Mouse (Mus musculus) liver, embryonic 15.5 days (tissue): ENCODE measurements around the gene Slc5a1. TPM values are rescaled to one million over a fixed set of nuclear protein-coding genes. Genes with fewer than 3 reads are reported as not detected.

Experiments
- ATAC-seq: fragments of 200-750 bp; cut with Nextera tagmentation; 2 replicates; pipeline ENCODE4 v1.8.0; 2017; ENCODE audit warnings: moderate number of reproducible peaks, mild to moderate bottlenecking, moderate library complexity; ENCODE audit not compliant: insufficient read depth
- H3K27ac ChIP-seq: fragments of 300-500 bp; sonication (generic); replicated peaks from 2 replicates; pipeline ENCODE4 v1.5.1; 2015; ENCODE audit warnings: mild to moderate bottlenecking, inconsistent platforms
- H3K27me3 ChIP-seq: fragments of 300-500 bp; sonication (generic); 2 replicates; pipeline ENCODE4 v1.6.1; 2015; ENCODE audit warnings: mild to moderate bottlenecking, inconsistent platforms
- H3K36me3 ChIP-seq: fragments of 300-500 bp; sonication (generic); replicated peaks from 2 replicates; pipeline ENCODE4 v1.6.1; 2015; ENCODE audit warnings: moderate library complexity, mild to moderate bottlenecking, inconsistent platforms
- H3K4me1 ChIP-seq: fragments of 300-500 bp; sonication (generic); replicated peaks from 2 replicates; pipeline ENCODE4 v1.6.1; 2015; ENCODE audit warnings: inconsistent platforms
- H3K4me2 ChIP-seq: fragments of 300-500 bp; sonication (generic); 2 replicates; pipeline ENCODE4 v1.6.1; 2015; ENCODE audit warnings: moderate library complexity, mild to moderate bottlenecking, inconsistent platforms
- H3K4me3 ChIP-seq: fragments of 300-500 bp; sonication (generic); replicated peaks from 2 replicates; pipeline ENCODE4 v1.5.1; 2015; ENCODE audit warnings: mild to moderate bottlenecking, inconsistent platforms
- H3K9ac ChIP-seq: fragments of 300-500 bp; sonication (generic); 2 replicates; pipeline ENCODE4 v1.6.1; 2015; ENCODE audit warnings: moderate library complexity, mild to moderate bottlenecking, inconsistent platforms
- H3K9me3 ChIP-seq: fragments of 300-500 bp; sonication (generic); replicated peaks from 2 replicates; pipeline ENCODE4 v1.6.1; 2016; ENCODE audit warnings: inconsistent platforms
- WGBS: fragments of 180-500 bp; shearing (Covaris S2); methylation state at CpG from one replicate; pipeline ENCODE4 v1.1.7; 2015; ENCODE audit warnings: mixed read lengths; ENCODE audit not compliant: insufficient replicate concordance; 5-methylcytosine and 5-hydroxymethylcytosine counted together
- polyA plus RNA-seq: library from polyadenylated mRNA; unstranded; fragments of >200 nt; fragmentation: Nextera tagmentation; extraction: Ambion mirVana; gene quantifications from 2 replicates; pipeline ENCODE4 v1.2.1, GENCODE M21; 2015

Slc5a1 gene
- 0.06 and 0.08 TPM in 2 replicates for polyA plus RNA-seq

DNA sequence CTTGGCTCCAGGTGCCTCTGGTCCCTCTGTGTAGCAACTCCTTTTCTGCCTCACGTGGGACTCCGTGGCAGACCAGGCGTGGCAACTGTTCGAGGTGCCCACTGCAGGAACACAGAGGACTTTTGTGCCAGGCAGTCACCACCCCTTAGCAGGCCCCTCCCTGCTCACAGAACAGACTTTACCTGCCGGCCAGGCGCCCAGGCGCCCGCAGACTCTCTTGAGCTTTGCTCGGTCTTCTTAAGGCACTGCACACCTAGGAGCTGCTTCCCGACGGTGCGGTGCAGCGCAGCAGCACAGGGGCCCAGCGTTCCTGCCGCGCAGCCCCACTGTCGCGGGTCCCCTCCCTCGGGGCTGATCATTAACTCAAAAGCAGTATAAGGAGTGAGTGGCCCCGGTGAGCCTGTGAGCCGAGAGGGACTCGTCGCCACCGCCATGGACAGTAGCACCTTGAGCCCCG, at the start of gene Slc5a1:
Gene Slc5a1, plus strand, starts transcription at position 195 of the 457 bp plus-strand sequence.
- Histone ChIP-seq H3K4me3 (no peak within 1 kb of the TSS), H3K27ac (no peak within 1 kb of the TSS), H3K36me3 (no peaks in the 10 kb centered on the region), H3K4me2 (no peak within 1 kb of the TSS), H3K27me3 (peaks cover 42% of the 10 kb centered on the region), H3K9me3 (no peaks in the 10 kb centered on the region), H3K9ac (no peak within 1 kb of the TSS), H3K4me1 (no peaks in the 10 kb centered on the region)
- ATAC-seq, result no peak
- 11% methylated on average over 25 of the region's 25 CpGs for WGBS

DNA sequence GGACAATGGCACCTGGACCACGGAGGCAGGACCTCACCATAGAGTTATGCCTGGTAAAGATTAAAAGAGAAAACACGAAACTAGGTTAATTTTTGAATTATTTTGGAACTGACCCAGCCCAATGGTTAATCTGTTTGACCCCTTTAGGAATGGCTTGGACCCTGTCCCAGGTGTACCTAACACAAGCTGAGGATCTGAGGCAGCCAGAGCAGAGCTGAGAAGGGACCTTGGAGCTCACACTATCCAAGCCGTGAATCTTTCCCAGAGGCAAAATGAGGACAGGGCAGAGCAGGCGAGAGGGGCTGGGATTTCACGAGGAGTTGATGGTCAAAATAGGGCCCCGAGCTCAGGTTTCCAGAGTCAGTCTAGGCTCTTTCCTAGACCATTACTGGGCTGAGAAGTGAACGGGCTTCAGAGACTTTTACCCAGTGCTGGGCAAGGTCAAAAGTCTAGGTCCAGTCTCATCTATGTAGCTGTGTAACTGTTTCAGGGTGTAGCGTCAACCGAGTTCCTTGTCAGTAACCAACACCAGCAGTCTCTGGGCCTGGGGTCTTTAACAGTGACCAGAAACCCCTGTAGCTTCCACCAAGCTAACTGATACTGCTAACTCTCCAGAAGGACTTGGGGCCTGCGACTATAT, 47.8 kb upstream of the Slc5a1 start:
- Histone ChIP-seq H3K27ac (no peak overlapping the region), H3K36me3 (no peaks in the 10 kb centered on the region)

DNA sequence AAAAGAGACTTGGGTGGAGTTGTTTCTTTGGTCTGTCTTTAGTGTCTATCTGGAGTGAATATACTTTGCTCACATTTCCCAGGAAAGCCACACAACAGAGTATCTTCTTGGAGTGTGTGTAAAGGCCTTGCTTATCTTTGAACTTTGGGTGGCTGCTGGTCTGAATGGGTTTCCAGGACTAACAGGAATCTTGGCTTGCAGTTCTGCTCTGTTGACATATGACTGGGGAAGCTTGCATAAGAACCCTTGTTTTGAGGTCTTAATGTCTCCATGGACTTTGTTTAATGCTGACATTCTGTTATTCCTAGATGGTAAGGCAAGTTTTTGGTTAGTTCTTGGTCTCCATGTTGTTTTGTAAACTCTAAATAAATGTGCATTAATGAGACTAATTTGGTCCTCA, 33.9 kb upstream of the Slc5a1 start:
- Histone ChIP-seq H3K9ac (no peak overlapping the region), H3K9me3 (no peaks in the 10 kb centered on the region), H3K36me3 (no peaks in the 10 kb centered on the region), H3K4me3 (no peak overlapping the region), H3K27ac (no peak overlapping the region), H3K4me2 (no peak overlapping the region), H3K27me3 (no peaks in the 10 kb centered on the region), H3K4me1 (no peaks in the 10 kb centered on the region)
- ATAC-seq, result no peak

More for the DNA sequence above, 47.8 kb upstream of the Slc5a1 start:
- 54% methylated on average over 10 of the region's 10 CpGs for WGBS
- Histone ChIP-seq H3K9me3 (no peaks in the 10 kb centered on the region), H3K27me3 (no peaks in the 10 kb centered on the region), H3K4me1 (no peaks in the 10 kb centered on the region), H3K4me3 (no peak overlapping the region), H3K9ac (no peak overlapping the region), H3K4me2 (no peak overlapping the region)
- ATAC-seq, result no peak

GRCm38 (mm10) chr5:33076490-33077191, 27.4 kb upstream of the Slc5a1 start:
- Histone ChIP-seq H3K36me3 (no peaks in the 10 kb centered on the region), H3K9ac (no peak overlapping the region), H3K27ac (no peak overlapping the region), H3K4me3 (no peak overlapping the region), H3K9me3 (no peaks in the 10 kb centered on the region), H3K4me1 (no peaks in the 10 kb centered on the region), H3K27me3 (no peaks in the 10 kb centered on the region), H3K4me2 (no peak overlapping the region)
- ATAC-seq, result no peak
- 50% methylated on average over 6 of the region's 6 CpGs for WGBS

- H3K36me3 ChIP-seq, result no peaks in the 10 kb centered on the region
- no peaks in the 10 kb centered on the region for H3K9me3 ChIP-seq
- no peak for ATAC-seq
- WGBS, result 91% methylated on average over 1 of the region's 1 CpGs
- H3K27ac ChIP-seq, result no peak overlapping the region
- no peak overlapping the region for H3K9ac ChIP-seq
- H3K4me3 ChIP-seq, result no peak overlapping the region
- no peaks in the 10 kb centered on the region for H3K27me3 ChIP-seq
- no peak overlapping the region for H3K4me2 ChIP-seq
- H3K4me1 ChIP-seq, result no peaks in the 10 kb centered on the region
Observed at GRCm38 (mm10) chr5:33082896-33083295, 21.1 kb upstream of the Slc5a1 start.

- no peaks in the 10 kb centered on the region for H3K36me3 ChIP-seq
- H3K4me1 ChIP-seq, result no peaks in the 10 kb centered on the region
- H3K4me3 ChIP-seq, result no peak overlapping the region
- H3K4me2 ChIP-seq, result no peak overlapping the region
- no peak overlapping the region for H3K27ac ChIP-seq
- no peaks in the 10 kb centered on the region for H3K9me3 ChIP-seq
- 60% methylated on average over 5 of the region's 5 CpGs for WGBS
- no peak overlapping the region for H3K9ac ChIP-seq
- no peaks in the 10 kb centered on the region for H3K27me3 ChIP-seq
- ATAC-seq, result no peak
Observed at GRCm38 (mm10) chr5:33084599-33084998, 19.4 kb upstream of the Slc5a1 start.

DNA sequence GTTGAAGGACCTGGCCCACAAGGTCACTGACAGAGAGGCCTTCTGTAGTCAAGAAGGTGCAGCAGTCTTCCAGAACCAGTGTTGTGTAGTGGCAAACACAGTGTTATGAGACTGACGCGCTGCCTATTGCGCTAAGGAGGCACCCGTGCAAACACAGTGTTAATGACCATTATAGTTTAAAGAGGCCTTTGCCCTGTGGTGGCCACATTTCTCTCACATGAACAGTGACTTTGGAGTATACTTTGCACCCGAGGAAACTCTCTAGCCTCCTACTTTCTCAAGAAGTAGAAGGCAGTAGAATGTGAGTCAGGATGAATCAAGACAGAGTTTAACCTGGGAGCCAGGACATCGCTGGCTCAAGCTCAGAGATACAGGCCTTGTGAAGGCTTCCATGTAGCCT, 12.7 kb upstream of the Slc5a1 start:
- Histone ChIP-seq H3K36me3 (no peaks in the 10 kb centered on the region), H3K27ac (no peak overlapping the region), H3K9me3 (no peaks in the 10 kb centered on the region), H3K4me3 (no peak overlapping the region), H3K9ac (no peak overlapping the region), H3K27me3 (no peaks in the 10 kb centered on the region; the same call in 1 of the 2 replicates), H3K4me1 (no peaks in the 10 kb centered on the region), H3K4me2 (no peak overlapping the region)
- WGBS, result 70% methylated on average over 6 of the region's 6 CpGs
- no peak for ATAC-seq

DNA sequence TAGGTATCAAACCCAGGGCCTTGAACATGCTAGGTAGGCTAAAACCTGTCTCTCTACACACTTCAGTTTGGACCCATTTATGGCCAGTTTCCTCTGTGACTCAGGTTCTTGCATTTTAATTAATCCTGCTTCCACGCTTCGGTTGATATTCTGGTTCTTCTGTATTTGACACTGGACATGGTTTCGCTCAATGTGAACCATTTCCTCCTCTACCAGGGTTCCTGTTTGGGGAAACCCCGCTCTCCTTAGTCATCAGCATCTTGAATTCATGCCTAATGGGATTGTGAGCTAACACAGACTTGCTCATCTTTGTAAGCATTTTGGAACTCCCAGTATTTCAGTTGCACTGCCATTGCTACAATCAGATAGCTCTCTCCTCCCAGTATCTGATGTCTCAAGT, 8.7 kb upstream of the Slc5a1 start:
- WGBS, result 60% methylated on average over 4 of the region's 4 CpGs
- no peak for ATAC-seq

DNA sequence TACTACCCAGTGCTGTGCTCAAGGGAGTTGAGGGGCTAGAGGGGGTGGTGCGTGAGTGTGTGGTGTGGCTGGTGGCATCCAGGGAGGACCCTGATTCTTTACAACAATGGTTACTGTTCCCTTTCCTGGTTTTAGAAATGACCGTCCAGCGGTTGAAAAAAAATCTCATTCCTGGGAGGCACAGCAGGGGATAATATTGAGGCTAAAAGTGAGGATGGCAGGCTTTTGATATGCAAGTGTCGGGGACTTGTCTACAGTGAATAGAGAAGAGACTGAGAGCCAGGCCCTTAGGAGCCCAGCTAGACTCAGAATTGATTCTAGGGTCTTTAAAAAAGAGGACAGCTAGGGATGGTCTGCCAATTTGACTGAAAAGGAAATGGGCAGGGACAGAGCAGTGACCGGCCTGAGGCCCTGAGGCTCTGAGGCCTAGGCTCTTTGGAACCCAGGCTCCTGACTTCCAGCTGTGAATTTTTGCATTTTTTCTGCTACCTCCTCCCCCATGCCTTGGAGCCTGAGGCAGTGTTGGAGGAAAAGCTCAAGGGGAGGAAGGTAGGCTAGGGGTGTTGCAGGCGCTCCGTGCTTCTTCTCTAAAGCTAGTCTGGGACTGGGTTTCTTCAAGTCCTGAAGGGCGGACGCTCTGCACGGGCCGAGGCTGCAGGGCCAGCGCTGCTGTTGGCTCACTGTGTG, 1.5 kb upstream of the Slc5a1 start:
- no peaks in the 10 kb centered on the region for H3K9me3 ChIP-seq
- peaks cover 42% of the 10 kb centered on the region for H3K27me3 ChIP-seq
- no peak overlapping the region for H3K27ac ChIP-seq
- H3K4me2 ChIP-seq, result no peak overlapping the region
- H3K36me3 ChIP-seq, result no peaks in the 10 kb centered on the region
- ATAC-seq, result no peak
- H3K4me3 ChIP-seq, result no peak overlapping the region
- no peaks in the 10 kb centered on the region for H3K4me1 ChIP-seq
- H3K9ac ChIP-seq, result no peak overlapping the region
- WGBS, result 43% methylated on average over 12 of the region's 12 CpGs

More for the DNA sequence above, 8.7 kb upstream of the Slc5a1 start:
- H3K9me3 ChIP-seq, result no peaks in the 10 kb centered on the region
- no peaks in the 10 kb centered on the region for H3K36me3 ChIP-seq
- no peak overlapping the region for H3K4me3 ChIP-seq
- H3K27ac ChIP-seq, result no peak overlapping the region
- no peak overlapping the region for H3K9ac ChIP-seq
- no peaks in the 10 kb centered on the region; the same call in none of the 2 replicates for H3K27me3 ChIP-seq
- H3K4me1 ChIP-seq, result no peaks in the 10 kb centered on the region
- H3K4me2 ChIP-seq, result no peak overlapping the region

- Histone ChIP-seq H3K4me2 (no peak overlapping the region), H3K36me3 (no peaks in the 10 kb centered on the region)
- ATAC-seq, result no peak
Observed at GRCm38 (mm10) chr5:33104876-33105275, 857 bp downstream of the Slc5a1 start.

DNA sequence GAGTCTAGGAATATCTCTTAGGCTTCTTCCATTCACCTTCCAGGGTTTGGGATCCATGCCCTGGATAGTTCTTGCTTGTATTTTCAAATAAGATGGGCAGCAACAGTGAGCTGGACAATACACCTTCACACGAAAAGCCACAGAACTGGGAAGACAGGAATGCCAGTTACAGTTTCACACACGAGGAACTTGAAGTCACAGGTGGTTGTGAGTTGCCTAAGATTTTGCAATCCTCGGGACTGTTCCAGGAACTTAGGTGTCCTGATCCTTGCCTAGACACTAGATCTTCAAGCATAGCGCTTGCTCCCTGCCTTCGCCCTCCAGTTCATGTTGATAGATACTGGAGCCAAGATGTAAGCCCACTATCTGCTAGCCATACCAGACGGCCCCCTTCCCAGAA, 1.6 kb downstream of the Slc5a1 start:
- Histone ChIP-seq H3K36me3 (no peaks in the 10 kb centered on the region), H3K9ac (no peak overlapping the region), H3K27me3 (peaks cover 42% of the 10 kb centered on the region), H3K4me2 (no peak overlapping the region), H3K9me3 (no peaks in the 10 kb centered on the region), H3K27ac (no peak overlapping the region), H3K4me1 (no peaks in the 10 kb centered on the region), H3K4me3 (no peak overlapping the region)
- WGBS, result 58% methylated on average over 6 of the region's 6 CpGs
- no peak for ATAC-seq

More at GRCm38 (mm10) chr5:33104876-33105275, 857 bp downstream of the Slc5a1 start:
- peaks cover 42% of the 10 kb centered on the region for H3K27me3 ChIP-seq
- WGBS, result 23% methylated on average over 1 of the region's 1 CpGs
- H3K9ac ChIP-seq, result no peak overlapping the region
- H3K4me1 ChIP-seq, result no peaks in the 10 kb centered on the region
- no peak overlapping the region for H3K27ac ChIP-seq
- H3K4me3 ChIP-seq, result no peak overlapping the region
- H3K9me3 ChIP-seq, result no peaks in the 10 kb centered on the region
